Mouse (Mus musculus) intestine, postnatal 0 days (tissue): ENCODE results near the gene Obscn. TPM values are rescaled to one million over a fixed set of nuclear protein-coding genes. Genes with fewer than 3 reads are reported as not detected.

Experiments used
- ATAC-seq: fragments of 200-750 bp; cut with Nextera tagmentation; 2 replicates; pipeline ENCODE4 v1.8.0; 2017; ENCODE audit warnings: mild to moderate bottlenecking, moderate TSS enrichment, moderate library complexity
- H3K27ac ChIP-seq: fragments of 300-500 bp; sonication (generic); 2 replicates; pipeline ENCODE4 v1.5.1; 2014; ENCODE audit warnings: mild to moderate bottlenecking, low read depth, low read length, moderate library complexity
- H3K27me3 ChIP-seq: fragments of 300-500 bp; sonication (generic); replicated peaks from 2 replicates; pipeline ENCODE4 v1.6.1; 2014; ENCODE audit warnings: low read length, mixed read lengths; ENCODE audit not compliant: control insufficient read depth, insufficient read depth
- H3K36me3 ChIP-seq: fragments of 300-500 bp; sonication (generic); 2 replicates; pipeline ENCODE4 v1.6.1; 2014; ENCODE audit warnings: mild to moderate bottlenecking, moderate library complexity; ENCODE audit not compliant: control insufficient read depth, insufficient read depth
- H3K4me1 ChIP-seq: fragments of 300-500 bp; sonication (generic); replicated peaks from 2 replicates; pipeline ENCODE4 v1.6.1; 2014; ENCODE audit warnings: antibody characterized with exemption, low read length, mixed read lengths; ENCODE audit not compliant: control insufficient read depth, insufficient read depth
- H3K4me2 ChIP-seq: fragments of 300-500 bp; sonication (generic); replicated peaks from 2 replicates; pipeline ENCODE4 v1.6.1; 2014; ENCODE audit warnings: low read depth, mild to moderate bottlenecking, moderate library complexity
- H3K4me3 ChIP-seq: fragments of 300-500 bp; sonication (generic); 2 replicates; pipeline ENCODE4 v1.5.1; 2014; ENCODE audit warnings: low read depth, low read length
- H3K9ac ChIP-seq: fragments of 300-500 bp; sonication (generic); 2 replicates; pipeline ENCODE4 v1.6.1; 2014; ENCODE audit warnings: mild to moderate bottlenecking, low read depth, low read length
- H3K9me3 ChIP-seq: fragments of 300-500 bp; sonication (generic); 2 replicates; pipeline ENCODE4 v1.6.1; 2016; ENCODE audit warnings: mixed run types; ENCODE audit not compliant: control insufficient read depth
- CTCF ChIP-seq: sonication (generic); IDR thresholded peaks from 2 replicates; pipeline ENCODE4 v1.5.1; 2016; ENCODE audit warnings: low read depth, mild to moderate bottlenecking, control low read depth, antibody characterized with exemption, moderate library complexity
- whole genome bisulfite sequencing: fragments of 180-500 bp; shearing (Covaris S2); extraction: QIAGEN DNeasy Blood & Tissue Kit; methylation state at CpG from one replicate; pipeline ENCODE4 v1.1.7; 2014; 5-methylcytosine and 5-hydroxymethylcytosine counted together
- polyA plus RNA-seq: library from polyadenylated mRNA; unstranded; fragments of >200 nt; fragmentation: Nextera tagmentation; extraction: Ambion mirVana; gene quantifications from 2 replicates; pipeline ENCODE4 v1.2.1, GENCODE M21; 2015

Obscn gene
- polyA plus RNA-seq, 1 experiment from 2014 or later: 0.23 TPM

DNA sequence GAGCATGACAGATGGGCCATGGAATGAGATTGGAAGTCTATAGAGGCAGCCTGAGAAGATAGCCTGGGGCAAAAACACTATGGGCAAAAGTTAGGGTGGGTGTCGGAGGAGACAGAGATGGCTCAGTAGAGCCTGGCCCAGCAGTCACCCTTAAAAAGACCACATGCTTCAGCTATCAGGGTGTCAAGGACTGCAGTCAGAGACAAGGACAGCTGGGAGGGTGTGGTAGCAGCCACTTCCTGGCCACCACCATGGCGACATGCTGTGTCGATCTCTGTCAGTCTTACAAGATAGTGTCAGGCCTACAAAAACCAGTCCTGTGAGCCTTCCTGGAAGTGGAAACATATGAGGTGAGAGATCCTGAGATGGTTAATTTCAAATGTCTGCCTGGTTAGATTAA, 53.1 kb downstream of the Obscn start:
- H3K36me3 ChIP-seq: no peaks in the 10 kb centered on the region
- H3K4me3 ChIP-seq: no peak overlapping the region
- no peak overlapping the region for H3K27ac ChIP-seq
- no peak for ATAC-seq
- H3K27me3 ChIP-seq: no peaks in the 10 kb centered on the region
- 61% methylated on average over 3 of the region's 3 CpGs for WGBS
- H3K4me2 ChIP-seq: no peak overlapping the region
- TF ChIP-seq CTCF: no peak
- H3K9ac ChIP-seq: no peak overlapping the region
- no peaks in the 10 kb centered on the region for H3K4me1 ChIP-seq
- H3K9me3 ChIP-seq: no peaks in the 10 kb centered on the region

DNA sequence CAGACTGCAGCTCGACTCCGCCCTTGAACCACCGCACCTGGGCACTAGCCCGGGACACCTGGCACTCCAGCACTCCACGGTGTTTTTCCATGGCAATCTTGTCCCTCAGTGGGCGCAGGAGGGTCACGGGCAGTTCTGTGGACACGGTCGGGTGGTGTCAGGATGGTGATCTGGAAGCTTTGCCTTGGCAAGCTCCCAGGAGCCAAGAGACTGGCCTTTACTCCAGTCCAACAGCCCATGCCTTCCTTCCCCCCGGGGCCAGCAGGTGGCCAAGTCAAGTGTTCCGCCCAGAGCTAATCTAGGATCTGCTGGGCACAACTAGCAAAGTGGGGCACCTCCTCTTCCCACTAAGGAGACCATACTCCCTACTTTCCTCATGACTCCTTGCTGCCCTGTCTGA, 57.9 kb downstream of the Obscn start:
- no peak overlapping the region for H3K27ac ChIP-seq
- H3K9ac ChIP-seq: no peak overlapping the region
- no peak overlapping the region for H3K4me3 ChIP-seq
- H3K36me3 ChIP-seq: no peaks in the 10 kb centered on the region
- H3K27me3 ChIP-seq: no peaks in the 10 kb centered on the region
- H3K4me1 ChIP-seq: no peaks in the 10 kb centered on the region
- no peaks in the 10 kb centered on the region for H3K9me3 ChIP-seq
- 86% methylated on average over 11 of the region's 11 CpGs for WGBS
- no peak overlapping the region for H3K4me2 ChIP-seq
- no peak for ATAC-seq
- no peak for TF ChIP-seq CTCF

DNA sequence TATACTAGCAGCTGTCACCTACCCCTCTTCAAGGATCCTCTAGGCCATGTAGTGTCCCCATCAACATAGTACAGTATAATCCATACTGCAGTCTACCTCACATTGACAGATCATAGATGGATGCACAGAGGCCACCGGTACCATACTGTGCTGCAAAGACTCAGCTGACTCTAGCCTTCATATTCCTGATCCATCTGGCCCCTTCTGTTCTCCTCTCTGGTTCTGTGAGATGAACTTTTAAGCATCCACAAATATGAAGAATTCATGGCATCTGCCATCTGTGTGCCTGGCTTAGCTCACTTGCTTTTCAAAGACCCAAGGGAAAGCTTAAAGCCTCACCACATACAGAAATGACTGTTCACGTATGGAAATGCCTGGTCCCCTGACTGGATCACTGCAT, 65.9 kb downstream of the Obscn start:
- 82% methylated on average over 2 of the region's 2 CpGs for WGBS
- Histone ChIP-seq H3K4me1 (no peaks in the 10 kb centered on the region), H3K36me3 (no peaks in the 10 kb centered on the region), H3K4me2 (no peak overlapping the region), H3K9me3 (no peaks in the 10 kb centered on the region), H3K9ac (no peak overlapping the region), H3K27ac (no peak overlapping the region), H3K4me3 (no peak overlapping the region), H3K27me3 (no peaks in the 10 kb centered on the region)
- no peak for ATAC-seq
- TF ChIP-seq CTCF: no peak

DNA sequence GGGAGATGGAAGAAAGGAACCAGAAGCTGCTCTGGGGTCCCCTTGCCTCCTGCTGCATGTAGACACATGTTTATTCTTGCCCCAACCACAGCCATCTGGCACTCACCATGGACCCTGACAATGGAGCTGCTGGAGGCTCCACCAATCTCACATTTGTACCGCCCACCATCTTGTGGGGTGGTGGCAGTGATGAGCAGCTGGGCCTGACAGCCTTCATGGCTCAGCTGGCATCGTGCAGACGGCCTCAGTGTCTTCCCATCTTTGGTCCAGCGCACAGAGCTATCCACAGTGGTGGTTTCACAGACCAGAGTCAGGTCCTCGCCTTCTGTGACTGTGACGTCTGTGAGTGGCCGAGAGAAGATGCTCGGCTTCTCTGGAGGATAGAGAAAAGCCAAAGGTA, 67.3 kb downstream of the Obscn start:
- Histone ChIP-seq H3K9ac (no peak overlapping the region), H3K36me3 (no peaks in the 10 kb centered on the region), H3K27ac (no peak overlapping the region), H3K4me3 (no peak overlapping the region), H3K4me2 (no peak overlapping the region), H3K27me3 (no peaks in the 10 kb centered on the region), H3K4me1 (no peaks in the 10 kb centered on the region), H3K9me3 (no peaks in the 10 kb centered on the region)
- no peak for TF ChIP-seq CTCF
- ATAC-seq: no peak
- 86% methylated on average over 8 of the region's 8 CpGs for WGBS

DNA sequence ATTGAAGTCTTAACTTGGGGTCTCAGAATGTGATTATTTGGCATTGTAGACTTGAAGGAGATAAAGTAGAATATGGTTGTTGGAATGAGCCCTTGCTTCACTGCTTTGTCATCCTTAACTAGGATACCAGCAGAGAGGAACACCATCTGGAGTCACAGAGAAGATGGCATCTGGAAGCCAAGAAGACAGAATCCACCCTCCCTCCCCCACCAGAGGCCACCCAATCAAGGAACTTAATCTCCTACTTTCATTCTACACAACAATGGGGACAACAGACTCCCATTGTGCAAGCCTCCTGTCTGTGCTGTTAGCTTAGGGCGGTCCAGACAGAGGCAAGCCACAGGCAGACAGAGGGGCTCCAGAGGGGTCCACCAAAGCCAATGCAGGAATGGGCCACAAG, 67.8 kb downstream of the Obscn start:
- no peak for ATAC-seq
- 43% methylated on average over 1 of the region's 1 CpGs for WGBS
- Histone ChIP-seq H3K9ac (no peak overlapping the region), H3K4me1 (no peaks in the 10 kb centered on the region), H3K36me3 (no peaks in the 10 kb centered on the region), H3K9me3 (no peaks in the 10 kb centered on the region), H3K27me3 (no peaks in the 10 kb centered on the region), H3K27ac (no peak overlapping the region), H3K4me2 (no peak overlapping the region), H3K4me3 (no peak overlapping the region)
- TF ChIP-seq CTCF: no peak

DNA sequence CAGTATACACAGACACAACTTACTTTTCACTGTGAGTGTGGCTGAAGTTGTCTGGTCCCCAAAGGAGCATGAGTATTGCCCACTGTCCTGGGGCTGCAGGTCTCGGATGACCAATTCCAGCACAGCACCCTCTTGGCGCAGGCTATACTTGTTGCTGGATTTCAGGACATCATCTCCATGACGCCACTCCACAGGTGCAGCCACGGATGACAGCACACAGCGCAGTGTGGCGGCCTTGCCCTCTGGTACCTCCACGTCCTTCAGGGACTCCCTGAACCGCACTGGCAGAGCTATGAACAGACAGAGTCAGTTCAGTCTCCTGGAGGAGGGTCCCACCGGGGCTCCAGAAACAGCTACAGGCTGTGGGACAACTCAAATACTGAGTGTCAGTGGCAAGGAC, 68.3 kb downstream of the Obscn start:
- no peaks in the 10 kb centered on the region for H3K4me1 ChIP-seq
- no peak for TF ChIP-seq CTCF
- WGBS: 83% methylated on average over 9 of the region's 9 CpGs
- H3K9ac ChIP-seq: no peak overlapping the region
- H3K4me2 ChIP-seq: no peak overlapping the region
- no peaks in the 10 kb centered on the region for H3K36me3 ChIP-seq
- no peaks in the 10 kb centered on the region for H3K9me3 ChIP-seq
- no peaks in the 10 kb centered on the region for H3K27me3 ChIP-seq
- no peak for ATAC-seq
- H3K4me3 ChIP-seq: no peak overlapping the region
- H3K27ac ChIP-seq: no peak overlapping the region

DNA sequence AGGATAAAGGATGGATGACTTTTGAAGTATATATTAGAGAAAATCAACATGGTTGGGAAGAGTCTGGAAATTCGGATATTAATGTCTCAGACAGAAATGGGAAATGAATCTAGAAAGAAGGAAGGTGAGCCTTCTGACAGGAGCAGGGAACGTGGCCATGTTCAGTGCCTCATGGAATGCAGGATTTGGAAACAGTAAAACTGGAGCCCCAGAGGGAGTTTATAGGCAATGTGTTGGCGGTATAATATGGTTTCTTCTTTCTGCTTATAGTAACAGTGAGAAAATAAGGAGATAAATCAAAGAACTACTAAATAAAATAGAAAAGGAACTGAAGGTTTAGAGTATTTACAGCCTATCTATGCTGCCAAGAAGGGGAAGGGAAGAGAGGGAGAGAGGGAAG, 78.2 kb downstream of the Obscn start:
- H3K4me1 ChIP-seq: no peaks in the 10 kb centered on the region
- WGBS: 53% methylated on average over 3 of the region's 3 CpGs
- ATAC-seq: no peak
- no peaks in the 10 kb centered on the region for H3K9me3 ChIP-seq
- H3K4me2 ChIP-seq: no peak overlapping the region
- H3K27ac ChIP-seq: no peak overlapping the region
- H3K4me3 ChIP-seq: no peak overlapping the region
- no peaks in the 10 kb centered on the region for H3K27me3 ChIP-seq
- no peaks in the 10 kb centered on the region for H3K36me3 ChIP-seq
- TF ChIP-seq CTCF: no peak
- H3K9ac ChIP-seq: no peak overlapping the region
